Mouse (Mus musculus): ENCODE measurements at regions not wholly inside any gene's neighbourhood (a gene's known extent, or its start where the extent isn't known, plus 50 kb on each side); places are given as distances from the start of the nearest gene placed in this dataset.

DNA sequence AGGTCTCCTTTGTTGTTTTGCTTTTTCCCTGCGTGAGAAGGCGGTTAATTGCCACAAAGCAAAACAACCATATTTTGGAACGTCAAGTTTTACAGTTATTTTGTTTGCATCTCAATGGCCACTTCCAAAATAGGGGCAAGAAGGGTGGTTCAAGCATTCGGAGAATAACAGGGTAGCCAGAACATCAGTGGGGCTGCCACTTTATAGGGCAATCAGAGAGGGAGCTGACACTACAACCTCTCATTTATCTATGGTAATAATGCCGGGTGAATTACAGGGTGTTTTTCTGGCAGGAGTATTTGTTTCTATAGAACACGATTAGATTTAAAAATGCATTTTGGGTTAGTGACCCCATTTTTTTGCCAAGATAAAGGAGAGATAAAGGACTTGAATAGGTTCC is 173.9 kb upstream of the Igfbp7 start:
- TF ChIP-seq EP300 (IDR thresholded peaks at IDR 0.05; ENCODE audit: low read length) (no peak), MEF2A (IDR thresholded peaks at IDR 0.05; ENCODE audit: borderline replicate concordance, low read depth, low read length) (no peak), POLR2AphosphoS2 (IDR thresholded peaks at IDR 0.05; ENCODE audit: low read depth, low read length) (no peak)
